Mouse (Mus musculus): ENCODE data around the gene Gm17657.
"Not testable (repeated sequence)": the region's sequence is repeated elsewhere in the genome, so short reads cannot be mapped to it uniquely, and the experiment has no call there.

Gm17657 gene

DNA sequence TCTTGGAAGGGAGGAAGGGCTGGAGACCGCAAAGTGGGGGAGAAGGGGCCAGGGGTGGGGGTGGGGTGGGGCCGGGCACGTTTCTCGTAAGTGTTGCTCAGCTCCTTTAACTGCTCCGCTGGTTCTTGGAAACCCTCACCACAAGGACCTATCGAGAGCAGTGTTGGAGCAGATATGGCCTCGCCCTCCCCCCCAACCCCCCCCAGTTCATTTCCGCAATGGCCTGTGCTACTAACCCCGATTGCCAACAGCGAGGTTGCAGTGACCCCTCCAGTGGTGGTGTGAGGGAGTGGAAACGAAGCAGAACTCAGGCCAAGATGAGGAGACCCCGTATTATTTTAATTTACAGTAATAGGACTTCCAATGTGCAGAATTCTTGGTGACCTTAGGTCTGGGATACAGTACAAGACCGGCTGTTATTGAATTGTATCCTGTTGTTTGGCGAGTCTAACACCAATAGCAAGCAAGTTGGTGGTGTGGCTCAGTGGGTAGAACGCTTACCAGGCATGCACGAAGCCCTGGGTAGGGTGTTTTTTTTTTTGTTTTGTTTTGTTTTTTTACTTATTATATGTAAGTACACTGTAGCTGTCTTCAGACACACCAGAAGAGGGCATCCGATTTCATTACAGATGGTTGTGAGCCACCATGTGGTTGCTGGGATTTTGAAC is 48.5 kb downstream of the Gm17657 start:
- DNase-seq = no peak

DNA sequence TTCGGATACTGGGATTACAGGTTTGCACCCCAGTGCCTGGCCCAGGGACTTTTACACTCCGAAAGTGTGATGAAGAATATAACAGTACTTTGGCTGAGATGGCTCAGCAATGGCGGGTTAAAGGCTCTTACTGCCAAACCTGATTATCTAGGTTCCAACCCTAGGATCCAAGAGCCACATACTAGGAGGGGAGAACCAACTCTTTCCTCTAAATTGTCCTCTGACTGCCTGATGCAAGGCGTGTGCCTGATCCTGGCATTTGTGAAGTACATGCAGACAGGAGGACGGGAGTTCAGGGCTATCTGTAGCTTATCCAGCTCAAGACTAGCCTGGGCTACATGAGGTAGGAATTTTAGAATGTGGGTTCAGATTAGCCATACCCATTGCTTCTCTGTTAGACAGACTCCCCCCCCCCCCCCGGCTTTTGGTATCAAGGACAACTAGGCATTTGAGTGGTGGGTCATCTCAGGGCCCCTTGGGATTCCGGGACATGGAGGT is 49.1 kb downstream of the Gm17657 start:
- no peak for DNase-seq

DNA sequence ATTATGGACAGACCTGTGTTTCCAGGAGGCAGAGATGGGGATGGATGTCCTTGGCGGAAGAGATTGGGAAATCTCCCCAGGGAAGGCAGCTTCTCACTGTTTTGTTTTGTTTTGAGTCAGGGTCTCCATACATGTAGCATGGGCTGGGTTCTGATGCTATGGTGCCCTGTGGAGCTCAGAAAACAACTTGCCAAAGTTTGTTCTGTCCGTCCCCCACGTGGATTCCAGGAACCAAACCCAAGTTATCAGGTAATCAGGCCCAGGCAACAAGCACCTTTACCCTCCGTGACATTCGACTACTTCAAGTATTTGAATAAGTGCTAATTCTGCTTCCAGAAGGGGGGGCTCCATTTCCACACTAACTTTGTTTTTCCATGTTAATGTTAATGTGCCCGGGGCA is 49.9 kb downstream of the Gm17657 start:
- no peak for DNase-seq

DNA sequence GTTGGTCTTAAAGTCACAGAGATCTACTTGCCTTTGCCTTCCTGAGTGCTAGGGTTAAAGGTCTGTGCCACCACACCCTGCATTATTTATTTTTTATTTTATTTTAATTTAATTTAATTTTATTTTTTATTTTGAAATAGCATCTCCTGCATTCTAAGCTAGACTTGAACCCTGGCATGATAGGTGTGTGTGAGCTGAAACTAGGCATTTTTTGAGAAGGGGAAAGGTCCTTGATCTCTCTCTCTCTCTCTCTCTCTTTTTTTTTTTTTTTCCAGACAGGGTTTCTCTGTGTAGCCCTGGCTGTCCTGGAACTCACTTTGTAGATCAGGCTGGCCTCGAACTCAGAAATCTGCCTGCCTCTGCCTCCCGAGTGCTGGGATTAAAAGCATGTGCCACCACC is 50.5 kb downstream of the Gm17657 start:
- not testable (repeated sequence) for DNase-seq

DNA sequence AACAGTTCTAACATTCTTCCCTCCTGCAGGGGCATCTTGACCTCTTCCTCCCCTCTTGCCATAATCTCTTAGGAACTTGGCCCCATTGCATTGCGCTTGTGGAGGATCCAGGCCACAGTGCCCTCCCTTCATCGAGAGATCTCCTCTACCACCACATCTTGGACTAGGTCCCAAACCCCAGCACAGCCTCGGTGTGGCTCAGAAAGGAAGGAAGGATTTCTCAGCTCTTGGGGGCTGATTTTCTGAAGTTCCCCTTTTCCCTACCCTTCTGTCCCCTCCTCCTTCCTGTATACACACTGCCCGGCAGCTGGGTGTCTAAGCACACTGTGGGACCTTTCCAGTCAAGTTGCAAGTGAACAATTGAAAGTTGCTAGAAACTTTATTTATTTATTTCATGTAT is 51.4 kb downstream of the Gm17657 start:
- DNase-seq = no peak

DNA sequence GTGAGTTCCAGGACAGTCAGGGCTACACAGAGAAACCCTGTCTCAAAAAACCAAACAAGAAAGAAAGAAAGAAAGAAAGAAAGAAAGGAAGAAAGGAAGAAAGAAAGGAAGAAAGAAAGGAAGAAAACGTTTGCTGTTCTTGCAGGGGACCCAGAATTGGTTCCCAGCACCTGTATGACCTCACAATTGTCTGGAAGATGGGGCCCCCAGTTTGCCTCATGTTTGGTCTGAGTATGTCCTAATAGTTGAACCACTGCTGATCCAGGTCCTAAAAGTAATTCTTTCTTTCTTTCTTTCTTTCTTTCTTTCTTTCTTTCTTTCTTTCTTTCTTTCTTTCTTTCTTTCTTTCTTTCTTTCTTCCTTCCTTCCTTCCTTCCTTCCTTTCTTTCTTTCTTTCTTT is 52.0 kb downstream of the Gm17657 start:
- DNase-seq = not testable (repeated sequence)

DNA sequence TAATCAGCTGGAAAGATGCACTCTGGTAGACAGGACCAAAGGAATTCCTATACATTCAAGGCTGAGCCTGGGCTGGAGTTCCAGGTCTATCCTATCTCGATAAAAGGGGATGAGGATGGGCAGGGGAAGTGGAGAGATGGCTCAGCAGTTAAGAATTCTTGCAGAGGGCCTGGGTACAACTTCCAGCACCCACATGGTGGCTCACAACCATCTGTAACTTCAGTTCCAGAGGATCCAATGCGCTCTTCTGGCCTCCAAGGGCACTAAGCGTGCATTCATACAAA is 52.4 kb downstream of the Gm17657 start:
- no peak for DNase-seq

DNA sequence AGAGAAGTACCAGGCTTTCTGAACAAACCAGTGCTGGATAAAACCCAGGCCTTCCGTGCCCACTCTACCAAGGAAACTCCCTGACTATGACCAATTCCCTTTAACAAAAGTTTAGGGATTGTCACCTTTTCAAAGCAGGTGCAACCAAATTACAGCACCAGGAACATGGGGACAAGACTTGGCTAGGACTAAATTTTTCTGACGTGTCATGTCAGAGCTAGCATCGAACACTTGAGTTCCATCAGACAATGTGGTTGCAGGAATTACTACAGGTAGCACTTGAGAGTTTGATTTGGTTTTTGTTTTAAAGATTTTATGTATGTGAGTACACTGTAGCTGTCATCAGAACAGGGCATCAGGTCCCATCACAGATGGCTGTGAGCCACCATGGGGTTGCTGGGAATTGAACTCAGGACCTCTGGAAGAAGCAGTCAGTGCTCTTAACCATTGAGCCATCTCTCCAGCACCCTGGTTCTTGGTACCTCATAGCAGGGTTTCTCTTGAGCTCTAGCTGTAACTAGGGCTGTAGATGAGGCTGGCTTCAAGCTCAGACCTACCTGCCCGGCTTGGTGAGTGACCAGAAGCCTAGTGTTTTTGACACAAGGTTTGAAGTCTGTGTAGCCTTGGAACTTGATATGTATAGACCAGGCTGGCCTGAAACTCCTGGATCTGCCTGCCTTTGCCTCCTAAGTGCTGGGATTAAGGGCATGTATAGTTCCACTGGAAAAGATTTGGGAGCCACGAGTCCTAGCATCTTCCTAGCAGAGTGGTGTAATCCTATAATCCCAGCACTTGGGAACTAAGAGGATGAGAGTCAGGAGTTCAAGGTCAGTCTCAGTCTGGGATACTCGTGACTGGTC is 53.0 kb downstream of the Gm17657 start:
- no peak for DNase-seq

DNA sequence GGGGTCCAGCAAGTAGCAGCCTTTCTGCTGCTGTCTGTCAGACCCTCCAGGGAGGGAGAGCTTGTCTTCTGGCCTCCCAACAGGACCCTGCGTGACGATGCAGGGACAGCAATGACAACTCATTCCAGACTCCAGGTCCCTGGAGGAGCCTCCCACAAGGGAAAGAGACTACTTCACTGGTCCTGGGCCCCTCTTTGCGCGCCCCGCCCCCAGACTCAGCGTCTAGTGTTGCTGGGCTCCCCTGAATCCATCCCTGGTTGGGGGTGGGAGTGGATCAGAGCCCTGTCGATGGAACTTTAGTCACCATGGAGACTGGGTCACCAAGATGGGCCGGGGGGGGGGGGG is 54.7 kb downstream of the Gm17657 start:
- DNase-seq = peak in 1 of 2 experiments; percentile 49

DNA sequence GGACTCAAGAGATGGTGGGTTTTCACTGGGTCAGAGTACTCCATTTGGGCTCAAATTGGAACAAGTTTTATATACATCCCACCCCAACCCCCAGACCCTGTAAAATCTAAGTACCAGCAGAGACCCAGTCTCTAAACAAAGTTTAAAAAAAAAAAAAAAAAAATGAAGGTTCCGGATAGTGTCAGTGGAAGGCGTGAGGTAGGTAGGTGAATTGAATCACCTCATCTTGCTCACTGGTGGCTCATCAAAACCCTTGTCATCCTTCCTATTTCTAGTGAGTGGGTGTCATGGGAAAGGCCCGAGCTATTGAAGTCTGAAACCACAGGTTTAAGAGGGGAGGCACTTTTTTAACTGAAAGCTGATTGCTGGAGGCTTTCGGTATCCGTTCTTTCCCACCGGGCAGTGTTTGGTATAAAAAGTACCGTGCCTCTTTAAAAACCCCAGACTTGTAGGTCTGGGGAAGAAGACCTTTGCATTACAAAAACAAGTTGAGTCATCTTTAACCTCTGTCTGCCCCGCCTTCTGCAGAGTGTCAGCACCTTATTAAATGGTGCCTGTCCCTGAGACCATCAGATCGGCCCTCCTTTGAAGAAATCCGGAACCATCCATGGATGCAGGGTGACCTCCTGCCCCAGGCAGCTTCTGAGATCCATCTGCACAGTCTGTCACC is 55.2 kb downstream of the Gm17657 start:
- DNase-seq = peak; percentile 29 to 31

DNA sequence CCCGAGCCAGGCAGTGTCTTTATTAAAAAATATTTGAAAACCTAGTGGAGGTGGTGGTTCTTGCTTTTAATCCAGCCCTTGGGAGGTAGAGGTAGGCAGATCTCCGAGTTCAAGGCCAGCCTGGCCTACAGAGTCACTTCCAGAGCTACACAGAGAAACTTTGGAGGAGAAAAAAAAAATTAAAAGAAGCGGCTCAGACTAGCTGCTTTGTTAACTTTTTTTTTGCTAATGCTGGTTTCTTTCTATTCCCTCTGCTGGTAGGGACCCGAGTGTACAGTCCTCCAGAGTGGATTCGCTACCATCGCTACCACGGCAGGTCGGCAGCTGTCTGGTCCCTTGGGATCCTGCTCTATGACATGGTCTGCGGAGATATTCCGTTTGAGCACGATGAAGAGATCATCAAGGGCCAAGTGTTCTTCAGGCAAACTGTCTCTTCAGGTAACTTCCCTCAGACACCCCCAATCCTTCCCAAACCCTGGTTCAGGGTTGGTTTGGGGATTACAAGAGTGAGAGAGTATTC is 55.9 kb downstream of the Gm17657 start:
- peak; percentile 22 to 31 for DNase-seq

DNA sequence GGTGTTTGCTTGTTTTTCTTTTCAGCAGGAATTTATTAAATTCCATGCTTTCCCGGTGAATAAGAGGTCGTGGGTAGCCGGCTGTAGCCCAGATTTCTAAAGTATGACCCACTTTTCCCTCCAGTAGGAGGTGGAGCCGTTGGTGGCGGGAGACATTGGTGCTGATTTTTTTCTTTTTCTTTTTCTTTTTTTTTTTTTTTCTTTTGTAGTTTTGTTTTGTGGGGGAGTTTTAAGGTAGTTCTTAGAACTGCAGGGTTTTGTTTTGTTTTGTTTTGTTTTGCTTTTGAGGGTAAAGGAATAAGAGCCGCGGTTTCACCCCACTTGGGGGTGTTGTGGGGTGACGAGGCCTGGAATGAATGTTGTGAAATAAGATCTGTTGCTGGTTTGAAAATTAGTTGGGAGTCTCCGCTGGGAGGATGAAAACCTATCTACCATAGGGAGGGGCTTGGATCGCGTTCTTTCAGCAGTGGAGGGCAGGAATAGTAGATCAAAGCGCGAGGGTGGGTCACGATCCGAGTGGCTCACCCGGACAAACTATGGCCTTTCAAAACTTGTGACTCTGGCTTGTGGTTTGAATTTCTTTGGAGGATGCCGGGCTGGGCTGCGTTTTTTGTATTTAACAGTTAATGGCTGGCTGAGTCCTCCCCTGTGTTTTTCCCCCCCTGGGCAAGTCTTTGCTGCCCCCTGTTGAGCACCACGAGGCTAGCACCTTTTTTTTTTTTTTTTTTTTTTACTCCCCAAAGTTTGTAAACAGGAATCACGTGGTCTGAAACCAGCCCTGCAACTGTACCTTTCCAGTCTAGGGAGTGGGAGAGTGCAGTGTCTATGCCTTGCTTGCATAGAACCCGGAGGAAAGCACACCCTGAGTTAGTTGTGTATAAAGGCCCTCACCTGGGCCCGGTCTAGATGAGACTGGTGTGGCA is 56.9 kb downstream of the Gm17657 start:
- peak; percentile 76 to 77 for DNase-seq

DNA sequence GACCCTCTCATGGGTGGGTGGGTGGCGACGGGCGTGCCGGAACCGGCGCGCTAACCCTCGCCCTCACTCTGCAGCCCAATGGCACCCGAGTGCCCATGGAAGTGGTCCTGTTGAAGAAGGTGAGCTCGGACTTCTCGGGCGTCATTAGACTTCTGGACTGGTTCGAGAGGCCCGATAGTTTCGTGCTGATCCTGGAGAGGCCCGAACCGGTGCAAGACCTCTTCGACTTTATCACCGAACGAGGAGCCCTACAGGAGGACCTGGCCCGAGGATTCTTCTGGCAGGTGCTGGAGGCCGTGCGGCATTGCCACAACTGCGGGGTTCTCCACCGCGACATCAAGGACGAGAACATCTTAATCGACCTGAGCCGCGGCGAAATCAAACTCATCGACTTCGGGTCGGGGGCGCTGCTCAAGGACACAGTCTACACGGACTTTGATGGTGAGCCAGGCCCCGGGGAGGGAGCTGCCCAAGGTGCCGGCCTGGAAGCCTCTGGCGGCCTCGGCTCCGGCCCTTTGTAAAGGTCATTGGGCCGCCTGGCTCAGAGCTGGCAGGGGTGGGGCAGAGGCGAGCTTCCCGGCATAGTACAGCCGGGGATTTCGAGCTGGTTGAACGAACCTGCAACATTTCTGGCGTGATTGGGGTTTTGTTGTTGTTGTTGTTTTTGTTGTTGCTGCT is 57.7 kb downstream of the Gm17657 start:
- peak; percentile 57 to 65 for DNase-seq

DNA sequence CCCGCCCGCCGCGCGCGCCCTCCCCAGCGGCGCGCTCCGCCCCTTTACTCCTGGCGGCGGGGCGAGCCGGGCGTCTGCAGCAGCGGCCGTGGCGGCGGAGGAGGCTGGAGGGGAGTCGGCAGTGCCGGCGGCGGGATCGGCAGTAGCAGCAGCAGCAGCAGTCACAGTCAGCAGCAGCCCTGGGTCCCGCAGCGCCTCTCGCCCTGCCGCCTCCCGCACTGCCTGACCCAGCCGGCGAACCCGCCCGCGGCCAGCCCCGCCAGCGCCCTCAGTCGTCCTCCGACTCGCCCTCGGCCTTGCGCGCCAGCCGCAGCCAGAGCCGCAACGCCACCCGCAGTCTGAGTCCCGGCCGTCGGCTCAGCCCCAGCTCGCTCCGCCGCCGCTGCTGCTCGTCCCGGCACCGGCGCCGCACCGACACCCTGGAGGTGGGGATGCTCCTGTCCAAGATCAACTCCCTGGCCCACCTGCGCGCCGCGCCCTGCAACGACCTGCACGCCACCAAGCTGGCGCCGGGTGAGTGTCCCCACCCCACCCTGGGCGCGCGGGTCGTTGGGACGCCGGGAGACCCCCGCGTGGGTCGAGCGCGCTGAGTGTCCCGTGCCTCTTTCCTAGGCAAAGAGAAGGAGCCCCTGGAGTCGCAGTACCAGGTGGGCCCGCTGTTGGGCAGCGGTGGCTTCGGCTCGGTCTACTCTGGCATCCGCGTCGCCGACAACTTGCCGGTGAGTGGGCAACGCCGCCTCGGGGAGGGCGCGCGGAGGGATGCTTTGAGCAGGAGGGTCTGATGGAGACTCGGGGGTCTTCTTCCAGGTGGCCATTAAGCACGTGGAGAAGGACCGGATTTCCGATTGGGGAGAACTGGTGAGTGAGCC is 58.5 kb downstream of the Gm17657 start, which contains the start of gene Pim1:
TSS of gene Pim1 (plus strand) at position 41 of the 869 bp plus-strand sequence.
- DNase-seq = peak in 1 of 2 experiments; percentile 71

DNA sequence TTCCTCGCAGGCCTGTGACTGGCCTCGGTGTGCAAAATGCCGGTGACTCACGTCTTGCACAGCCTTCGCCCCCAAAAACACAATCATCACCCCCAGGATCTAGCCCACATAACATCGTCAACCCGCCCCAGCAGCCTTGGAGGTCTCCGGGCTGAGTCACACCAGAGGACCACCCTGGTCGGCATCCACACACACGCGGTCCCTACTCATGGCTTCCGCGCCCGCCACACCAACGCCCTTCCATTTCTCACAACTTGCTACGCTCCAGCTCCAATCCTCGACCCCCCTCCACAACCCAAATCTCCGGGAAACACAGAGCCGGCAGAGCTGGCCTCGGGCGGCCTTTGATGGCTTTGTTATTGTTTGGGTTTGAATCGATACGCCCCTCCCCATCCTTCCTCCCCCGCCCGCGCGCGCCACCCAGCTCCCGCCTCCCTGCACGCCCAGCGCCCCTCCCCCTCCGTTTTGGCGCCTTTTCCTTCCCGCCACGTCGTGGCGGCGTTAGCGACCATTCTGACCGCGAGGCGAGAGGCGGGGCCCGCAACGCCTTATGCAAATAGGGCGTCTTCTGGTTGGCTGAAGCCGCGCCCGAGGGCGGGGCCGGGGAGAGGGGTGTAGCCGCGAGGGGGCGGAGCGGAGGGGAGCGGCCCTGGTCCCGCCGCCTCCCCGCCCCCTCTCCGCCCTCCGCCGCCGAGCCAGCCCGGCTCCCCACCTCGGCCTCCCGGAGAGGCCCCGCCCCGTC is 59.3 kb downstream of the Gm17657 start:
- peak; percentile 99 for DNase-seq

DNA sequence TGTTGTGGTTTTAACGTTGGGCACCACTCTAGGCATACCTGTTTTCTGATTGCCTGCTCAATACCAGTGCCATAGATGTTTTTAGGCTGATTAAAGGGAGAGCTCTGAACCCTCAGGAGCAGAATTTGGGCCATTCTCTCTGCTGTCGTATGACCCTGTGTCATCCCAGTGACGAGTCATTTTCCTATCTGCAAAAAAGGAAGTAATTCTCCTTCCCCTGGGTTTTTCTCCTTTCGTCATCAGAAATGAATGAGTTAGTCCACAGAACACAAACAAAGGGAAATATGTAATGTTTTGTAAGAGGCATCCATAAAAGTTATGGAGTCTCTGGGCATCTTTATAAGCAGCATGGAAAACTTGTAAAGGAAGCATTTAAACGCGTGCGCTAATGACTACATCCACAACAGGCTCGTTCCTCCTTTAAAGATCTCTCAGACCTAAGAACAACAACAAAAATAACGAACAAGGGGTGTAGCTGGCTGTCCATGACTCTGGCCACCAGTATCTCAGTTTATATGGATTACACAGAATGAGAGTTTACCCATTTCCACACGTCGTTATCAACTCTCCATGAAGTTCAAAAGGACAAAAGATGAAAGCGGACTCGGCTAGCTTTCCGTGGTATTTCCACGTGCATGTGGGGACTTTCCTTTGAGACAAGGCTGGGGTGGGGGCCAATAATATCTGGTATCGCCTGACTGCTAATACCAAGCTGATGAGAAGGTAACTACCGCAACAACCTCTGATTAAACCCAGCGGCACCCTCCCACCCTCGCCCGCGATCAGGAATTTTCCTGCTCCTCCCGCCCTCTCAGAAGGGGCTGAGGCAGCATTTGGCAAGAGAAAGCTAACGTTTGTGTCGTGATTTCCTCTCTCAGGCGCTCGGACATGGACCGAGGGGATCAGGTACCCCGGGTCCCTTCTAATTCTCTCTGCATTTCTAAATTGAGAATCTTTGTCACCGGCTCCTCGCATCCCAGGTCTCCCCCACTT is 60.2 kb downstream of the Gm17657 start:
- DNase-seq = no peak

DNA sequence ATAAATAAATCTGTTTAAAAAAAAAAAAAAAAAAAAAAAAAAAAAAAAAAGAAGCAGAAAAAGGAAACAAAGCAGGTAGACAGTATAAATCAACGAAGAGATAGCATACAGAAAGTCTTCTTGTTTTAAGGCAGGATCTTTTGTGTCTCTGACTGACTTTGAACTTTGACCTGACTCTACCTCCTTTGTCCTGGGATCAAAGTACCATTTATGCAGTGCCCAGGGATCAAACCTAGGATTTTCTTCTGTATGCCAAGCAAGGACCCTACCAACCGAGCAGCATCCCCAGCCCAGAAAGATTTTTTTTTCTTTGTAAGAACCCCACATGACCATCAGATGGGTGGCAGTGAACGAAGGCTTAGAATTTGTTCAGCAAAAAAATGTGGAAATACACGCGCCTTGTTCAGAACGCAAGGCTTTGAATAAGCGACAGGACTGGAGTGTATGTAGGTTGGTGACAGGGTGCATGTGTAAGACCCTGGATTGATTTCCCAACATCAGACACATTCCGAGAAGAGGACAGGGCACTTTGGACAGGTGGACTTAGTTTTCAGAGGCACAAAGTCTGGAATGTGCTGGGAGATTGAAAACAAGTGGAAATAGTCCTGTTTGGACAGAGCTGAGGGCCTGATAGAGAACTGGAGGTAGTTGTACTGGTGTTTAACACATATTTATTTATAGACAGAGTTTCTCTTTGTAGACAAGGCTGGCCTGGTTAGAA is 61.0 kb downstream of the Gm17657 start:
- DNase-seq = no peak
